Mouse (Mus musculus) kidney, postnatal 36 days (tissue): ENCODE data around the gene Vwc2l.

ENCODE experiments used
- DNase-seq, 2 experiments: peaks; one replicate each; pipeline ENCODE4 v3.0.0; 2021 to 2022; ENCODE audit warnings: mixed read lengths in 2 of 2

Gene Vwc2l

DNA sequence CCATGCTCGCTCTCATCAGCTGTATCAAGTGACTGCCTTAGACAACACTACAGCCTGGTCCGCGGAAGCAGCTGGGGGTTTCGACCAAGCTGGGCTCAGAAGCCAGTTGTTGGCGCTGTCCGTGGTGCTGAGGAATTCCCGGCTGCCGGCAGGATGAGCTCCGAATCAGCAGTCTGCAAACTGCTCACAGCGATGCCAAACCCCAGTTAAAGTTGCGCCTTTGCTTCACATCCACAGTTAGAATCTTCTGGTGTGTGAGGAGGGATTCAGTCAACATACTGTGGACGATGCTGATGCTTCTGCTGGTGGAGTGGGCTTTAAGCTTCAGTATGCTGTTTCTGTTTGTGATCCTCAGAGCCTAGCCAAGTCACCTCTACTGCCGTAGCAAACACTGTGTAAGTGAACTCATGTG is at the start of gene Vwc2l:
TSS of gene Vwc2l (plus strand) at position 61 of the 412 bp plus-strand sequence.
- DNase-seq: peak; percentile 40 to 87

DNA sequence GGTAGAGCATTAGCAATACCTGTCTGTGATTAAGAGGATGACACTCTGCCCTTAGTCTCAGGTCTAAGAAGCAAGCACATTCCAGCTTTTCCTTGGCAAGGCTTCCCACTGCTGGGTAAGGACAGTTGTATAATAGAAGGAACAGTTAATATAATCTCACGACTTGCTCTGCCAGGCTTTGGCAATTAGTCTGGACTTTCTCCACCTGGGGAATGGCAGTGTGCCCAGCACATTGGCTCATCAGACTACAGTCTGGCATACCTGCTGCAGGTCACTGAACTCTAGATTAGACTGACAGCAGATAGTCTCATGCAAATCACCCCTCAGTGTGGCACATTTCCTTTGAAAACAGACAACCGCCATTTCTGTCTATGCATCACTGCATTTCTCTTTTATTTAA is 33.0 kb upstream of the Vwc2l start:
- DNase-seq: peak; percentile 90 to 91

DNA sequence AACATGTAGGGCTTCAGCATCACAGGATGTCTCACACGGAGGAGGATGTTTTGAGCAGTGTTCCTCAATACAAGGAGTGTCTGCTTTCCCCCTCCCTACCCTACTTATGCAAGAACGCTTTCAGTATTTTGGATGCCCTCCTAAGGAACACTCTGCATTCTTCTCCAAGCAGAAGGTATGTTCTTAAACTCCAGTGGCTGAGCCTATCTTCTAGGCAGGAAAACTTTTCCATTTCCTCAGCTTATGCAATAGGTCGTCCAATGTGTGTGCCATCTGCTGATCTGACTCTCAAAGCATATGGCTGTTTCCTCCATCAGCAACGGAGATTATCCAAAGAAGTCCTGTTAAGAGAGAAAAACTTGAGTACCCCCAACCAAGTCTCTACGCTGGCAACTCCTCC is 25.2 kb upstream of the Vwc2l start:
- DNase-seq: no peak

DNA sequence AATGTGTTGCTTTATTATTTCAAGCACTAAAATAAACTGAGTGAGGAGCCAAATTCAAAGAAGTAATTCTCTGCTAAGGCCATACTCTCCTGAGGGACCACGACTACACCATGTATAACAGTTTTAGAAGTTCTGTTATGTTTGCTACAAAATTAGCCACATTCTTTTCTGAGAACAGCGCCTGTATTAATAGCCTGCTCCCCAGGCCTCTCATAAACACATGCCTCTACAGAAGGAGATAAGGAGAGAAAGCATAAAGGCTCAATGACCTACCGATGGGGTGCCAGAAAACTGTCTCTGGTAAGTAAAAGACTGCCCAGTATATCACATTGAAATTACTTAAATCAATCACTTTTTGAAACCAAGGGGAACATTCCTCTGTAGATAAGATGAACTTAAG is 21.6 kb upstream of the Vwc2l start:
- DNase-seq: no peak

DNA sequence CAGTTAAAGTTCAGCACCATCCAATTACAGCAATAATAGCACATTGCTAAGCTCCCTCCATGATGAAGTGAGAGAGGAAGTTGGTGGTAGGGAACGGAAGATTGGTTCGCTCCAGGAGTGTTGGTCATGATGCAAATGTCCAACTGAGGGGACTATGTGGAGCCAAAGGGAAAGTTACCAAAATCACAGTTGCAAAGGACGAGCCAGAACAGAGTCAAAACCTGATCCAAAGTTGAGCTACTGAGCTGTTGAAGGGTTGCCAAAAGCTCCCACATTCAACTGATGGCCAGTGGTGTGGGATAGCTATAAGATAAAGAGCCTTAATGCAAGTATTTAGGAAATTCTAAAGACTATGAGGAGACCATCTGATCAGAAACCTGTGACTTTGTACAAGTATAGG is 19.7 kb upstream of the Vwc2l start:
- no peak for DNase-seq

DNA sequence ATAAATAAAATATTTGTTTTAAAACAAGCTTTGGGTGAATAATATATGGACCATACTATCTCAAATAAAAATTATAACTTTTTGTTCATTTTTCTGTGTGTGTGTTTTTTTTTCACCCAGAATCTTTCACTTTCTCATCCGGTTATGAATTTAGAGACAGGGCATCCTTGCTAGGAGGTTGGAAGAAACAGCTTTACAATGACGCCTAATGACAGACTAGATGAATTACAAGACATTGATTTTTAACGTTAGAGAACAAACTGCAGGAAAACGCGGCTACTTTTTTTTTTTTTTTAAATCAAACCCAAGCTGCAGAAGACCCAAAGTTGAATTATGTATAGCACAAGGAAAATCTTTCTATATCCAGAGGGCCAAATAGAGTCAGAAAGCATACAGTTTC is 470 bp upstream of the Vwc2l start:
- no peak for DNase-seq

DNA sequence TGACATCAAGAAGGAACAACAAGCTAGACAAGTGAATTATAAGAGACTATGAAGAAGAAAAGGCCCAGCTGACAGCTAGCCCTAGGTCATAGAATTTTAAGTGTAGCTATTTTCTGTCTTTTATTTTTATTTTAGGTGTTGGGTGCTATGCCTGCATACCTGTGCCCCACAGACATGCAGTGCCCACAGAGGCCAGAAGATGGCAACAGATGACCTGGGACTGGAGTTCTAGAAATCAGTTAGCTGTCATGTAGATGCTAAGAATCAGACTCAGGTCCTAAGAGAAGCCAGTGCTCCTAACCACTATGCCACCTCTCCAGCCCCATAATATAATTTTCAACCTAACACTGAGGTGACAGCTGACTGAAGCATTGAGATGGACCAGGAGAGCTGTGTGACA is 61.6 kb downstream of the Vwc2l start:
- peak in 1 of 2 experiments; percentile 49 for DNase-seq

DNA sequence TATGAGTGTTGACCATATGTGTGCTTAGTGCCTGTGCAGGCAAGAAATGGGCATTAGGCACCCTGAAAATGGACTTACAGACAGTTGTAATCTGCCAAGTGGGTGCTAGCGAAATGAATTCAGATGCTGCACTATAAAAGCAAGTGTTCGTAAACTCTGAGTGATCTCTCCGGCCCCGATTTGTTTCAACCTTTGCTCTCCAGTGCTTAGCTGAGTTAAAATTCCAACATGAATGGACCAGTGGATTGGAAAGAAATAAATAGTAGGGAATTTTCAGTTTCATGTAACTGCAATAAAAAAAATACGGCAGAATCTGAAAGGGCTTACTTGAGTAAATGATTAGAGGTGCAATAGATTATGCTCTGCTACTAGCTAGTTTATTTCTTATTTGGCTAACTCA is 66.1 kb downstream of the Vwc2l start:
- DNase-seq: peak; percentile 13 to 21

DNA sequence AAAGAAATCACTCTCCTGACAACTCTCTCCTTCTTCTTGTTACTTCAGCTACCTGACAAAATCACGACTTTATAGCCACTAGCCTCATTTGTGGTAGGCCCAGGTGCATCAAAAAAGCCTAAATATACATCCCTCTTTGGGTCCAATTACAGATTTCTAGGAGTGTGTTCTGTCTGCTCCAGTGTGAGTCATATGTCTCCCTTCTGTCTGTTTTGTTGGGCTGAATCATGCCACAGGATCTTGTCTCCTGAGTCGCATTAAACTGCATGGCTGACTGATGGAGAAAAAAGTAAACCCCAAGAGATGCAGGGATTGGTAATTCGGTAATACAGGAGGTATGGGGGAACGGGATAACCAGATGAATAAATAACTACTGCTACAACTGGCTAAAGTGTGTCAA is 69.6 kb downstream of the Vwc2l start:
- DNase-seq: no peak

DNA sequence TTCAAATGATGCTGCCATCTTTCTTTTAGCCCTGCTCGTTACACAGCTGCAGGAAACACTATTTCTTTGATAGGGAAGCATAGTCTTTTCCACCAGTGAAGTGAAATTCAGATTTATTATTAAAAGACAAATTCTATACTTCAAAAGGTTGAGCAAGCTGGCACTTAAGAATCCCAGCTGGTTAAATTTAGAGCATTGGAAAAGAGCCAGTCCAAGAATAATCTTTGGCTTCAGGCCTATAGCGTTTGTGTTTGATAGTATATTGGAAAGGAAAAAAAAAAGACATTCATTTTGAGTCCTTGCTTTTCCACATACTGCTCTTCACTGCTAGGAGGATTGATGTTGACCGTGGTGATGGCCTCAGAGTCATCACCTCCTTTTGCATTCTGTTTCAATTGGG is 77.9 kb downstream of the Vwc2l start:
- DNase-seq: no peak

DNA sequence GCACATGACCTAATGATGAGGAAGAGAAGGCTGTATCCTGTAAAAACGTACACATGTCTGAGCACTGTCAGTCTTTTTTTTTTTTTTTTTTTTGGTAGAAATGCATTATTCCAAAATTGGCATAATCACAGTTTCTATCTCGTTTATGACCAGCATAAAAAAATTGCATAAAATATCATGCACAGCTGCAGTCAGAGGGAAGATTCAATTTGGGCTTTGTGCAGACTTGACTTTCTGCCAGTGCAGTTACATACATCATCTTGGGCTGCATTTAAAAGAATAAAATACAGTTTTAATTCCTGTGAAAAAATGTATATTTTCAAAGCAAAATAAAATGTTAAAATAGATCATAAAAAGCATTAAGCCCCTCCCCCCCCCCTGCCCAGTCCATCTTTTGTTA is 97.6 kb downstream of the Vwc2l start:
- no peak for DNase-seq

DNA sequence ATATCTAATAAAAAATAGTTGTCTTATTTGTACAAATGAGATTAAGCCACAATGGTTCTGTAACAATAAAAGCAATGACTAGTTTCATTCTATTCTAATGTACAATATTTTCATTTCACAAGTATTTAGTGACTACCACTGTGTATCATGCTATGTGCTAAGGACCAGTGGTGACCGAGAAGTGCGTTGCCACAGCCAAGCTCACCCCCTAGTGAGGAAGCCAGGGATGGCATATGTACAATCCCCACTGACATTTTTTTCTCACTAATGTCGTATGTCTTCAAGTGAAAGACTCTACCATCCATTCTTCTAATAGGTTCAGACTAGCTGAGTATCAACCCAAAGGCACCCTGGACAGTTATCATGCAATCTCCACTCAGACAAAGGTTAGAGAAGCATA is 107.7 kb downstream of the Vwc2l start:
- DNase-seq: peak in 1 of 2 experiments; percentile 25

DNA sequence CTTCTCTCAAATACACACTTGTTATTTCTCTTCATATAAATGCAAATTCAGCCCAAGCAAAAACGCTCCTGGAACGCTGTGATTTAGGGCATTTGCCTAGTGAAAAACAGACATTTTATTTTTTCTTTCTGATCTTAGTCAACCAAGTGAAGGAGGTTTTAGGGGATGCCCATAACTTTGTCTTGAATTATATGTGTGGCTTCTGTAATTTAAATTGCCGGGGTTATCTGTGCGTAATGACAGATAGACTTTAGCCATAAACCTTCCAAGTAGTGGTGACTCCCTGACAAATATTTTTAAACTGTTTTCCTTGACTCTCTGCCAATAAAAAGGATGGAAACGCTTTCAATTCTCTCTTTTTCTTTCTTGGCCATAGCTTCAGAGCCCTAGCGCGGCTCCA is 116.7 kb downstream of the Vwc2l start:
- DNase-seq: no peak

DNA sequence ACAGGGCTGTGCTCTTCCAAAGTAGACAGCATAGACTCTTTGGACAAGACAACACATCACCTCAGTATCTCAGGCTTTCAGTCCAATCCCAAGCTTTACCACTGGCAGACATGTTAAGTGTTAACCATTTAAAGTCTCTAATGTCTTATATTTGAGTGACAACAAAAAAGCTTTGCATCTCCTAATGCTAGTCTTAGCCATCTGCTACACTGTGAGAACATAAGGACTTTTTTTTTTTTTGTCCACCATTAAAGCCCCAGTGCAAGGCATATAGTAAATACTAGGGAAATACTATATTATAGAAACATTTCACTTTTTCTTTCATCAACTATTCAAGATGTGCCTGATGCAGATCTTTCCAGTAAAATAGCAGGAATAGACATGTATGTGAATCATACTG is 119.8 kb downstream of the Vwc2l start:
- no peak for DNase-seq

DNA sequence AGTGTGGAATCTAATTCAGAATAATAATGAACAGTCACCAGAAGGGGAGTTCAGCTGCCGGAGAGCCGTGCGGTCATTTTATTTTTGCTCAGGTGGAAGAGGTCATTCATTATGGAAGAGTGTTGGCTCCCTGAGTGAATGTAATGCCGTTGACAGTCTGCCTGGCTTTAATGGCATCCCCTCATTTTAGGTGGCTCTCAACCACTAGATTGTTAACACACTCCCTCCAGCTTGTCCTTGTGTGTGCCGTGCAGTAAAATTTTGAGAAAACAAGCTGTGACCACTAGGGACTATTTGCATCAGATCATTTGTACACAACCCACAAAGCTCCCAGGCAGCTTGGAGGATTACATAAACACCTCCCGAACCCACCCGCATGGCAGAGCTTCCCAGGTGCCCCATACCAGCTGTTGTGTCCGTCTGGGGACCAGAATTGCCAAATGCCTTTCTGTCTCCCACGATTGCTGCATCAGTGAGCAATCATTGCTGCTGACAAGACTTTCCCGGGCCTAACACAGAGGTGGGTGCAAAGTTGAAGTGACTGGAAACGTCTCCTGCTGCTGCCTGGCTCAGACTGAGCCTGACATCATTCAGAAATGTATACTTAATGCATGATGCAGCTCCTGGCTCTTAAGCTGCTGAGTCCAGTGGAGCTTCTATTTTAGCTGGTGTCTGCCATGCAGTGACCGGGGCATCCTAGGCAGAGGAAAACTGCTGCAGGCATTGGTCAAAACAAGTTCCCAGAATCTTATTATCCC is 126.3 kb downstream of the Vwc2l start:
- no peak for DNase-seq

DNA sequence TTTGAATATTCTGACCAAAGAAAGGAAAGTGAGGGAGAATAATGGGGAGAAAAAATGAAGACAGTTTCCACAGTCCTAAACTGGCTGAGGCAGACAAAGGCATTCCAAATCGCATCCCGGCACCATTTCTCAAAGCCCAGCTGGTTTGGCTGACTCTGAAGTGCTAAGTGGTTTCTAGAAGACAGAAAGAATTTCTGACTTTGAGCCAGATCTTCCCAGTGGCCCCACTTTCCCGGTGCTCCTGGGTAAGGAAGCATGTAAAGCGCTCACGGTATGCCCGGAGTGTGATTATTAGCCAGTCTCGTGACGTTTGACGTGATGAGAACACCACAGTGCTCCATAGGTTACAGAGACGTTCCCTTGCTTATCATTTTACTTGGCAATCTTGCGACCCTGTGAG is 127.9 kb downstream of the Vwc2l start:
- no peak for DNase-seq

DNA sequence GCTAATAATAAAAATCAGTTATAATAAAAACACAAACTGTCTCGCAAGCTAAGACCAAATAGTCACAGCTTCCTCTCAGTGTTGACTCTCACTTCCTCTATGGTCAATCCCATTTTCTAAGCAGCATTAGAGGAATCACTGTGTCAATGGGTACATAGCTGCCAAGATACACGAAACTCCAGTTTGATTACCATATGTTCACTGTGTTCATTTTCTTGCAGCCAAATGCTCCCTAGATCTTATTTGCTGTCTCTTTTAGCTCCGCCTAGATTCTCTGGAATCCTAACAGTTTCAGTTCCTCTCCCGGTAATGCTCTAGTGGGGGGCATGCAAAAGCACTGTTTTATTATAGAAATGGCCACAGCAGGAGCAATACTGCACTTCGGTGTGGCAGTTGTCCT is 130.4 kb downstream of the Vwc2l start:
- DNase-seq: no peak

DNA sequence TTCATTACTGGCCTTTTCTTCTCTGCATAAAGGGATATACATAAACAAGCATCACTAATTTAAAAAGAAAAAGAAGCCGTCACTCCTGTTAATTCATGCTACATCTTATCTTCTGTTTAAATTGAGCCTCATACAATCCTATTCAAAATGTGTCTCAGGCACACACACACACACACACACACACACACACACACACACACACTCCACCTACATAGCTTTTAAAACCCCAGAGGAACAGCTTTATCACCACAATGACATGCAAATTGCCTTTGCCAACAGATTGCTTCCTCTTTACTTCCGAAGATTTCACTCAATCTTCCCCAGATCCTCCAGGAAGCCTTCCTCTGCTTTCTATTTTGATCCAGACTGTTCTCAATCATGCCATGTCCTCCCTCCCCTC is 136.2 kb downstream of the Vwc2l start:
- no peak for DNase-seq

DNA sequence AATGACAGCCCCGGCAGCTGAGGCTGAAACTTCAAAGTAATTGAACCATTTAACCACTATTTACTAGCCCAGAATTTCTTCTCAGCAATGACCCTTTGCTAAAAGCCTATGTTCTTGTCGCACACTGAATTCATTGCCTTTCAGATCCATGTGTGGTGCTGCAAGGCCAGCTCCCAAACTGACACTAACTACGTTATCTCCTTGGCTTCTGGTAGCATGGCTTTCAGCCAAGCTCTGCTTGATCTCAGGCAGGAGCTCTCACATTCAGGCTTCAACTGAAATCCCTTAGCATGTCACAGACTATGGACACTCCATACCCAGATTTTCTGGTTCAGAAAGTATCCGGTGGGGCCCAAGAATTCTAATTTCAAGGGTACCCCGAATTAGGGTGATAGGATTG is 140.6 kb downstream of the Vwc2l start:
- peak in 1 of 2 experiments; percentile 2 for DNase-seq

DNA sequence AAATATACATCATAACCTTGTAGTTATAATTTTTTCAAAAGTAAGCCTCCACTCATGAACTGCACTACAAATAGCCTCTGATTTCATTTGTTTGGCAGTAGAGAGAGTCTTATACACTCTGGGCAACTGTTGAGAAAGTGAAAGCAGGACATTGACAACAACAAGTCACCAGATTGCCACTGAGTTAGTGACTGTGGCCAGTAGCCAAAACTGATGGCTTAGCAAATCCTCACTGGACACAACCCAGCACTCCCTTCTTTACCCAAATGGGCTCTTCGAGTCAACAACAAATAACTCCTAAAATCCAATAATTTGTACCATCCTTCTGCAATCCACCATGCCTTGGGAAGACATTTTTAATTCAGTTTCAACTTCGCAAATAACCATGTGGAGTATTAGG is 155.0 kb downstream of the Vwc2l start:
- no peak for DNase-seq

DNA sequence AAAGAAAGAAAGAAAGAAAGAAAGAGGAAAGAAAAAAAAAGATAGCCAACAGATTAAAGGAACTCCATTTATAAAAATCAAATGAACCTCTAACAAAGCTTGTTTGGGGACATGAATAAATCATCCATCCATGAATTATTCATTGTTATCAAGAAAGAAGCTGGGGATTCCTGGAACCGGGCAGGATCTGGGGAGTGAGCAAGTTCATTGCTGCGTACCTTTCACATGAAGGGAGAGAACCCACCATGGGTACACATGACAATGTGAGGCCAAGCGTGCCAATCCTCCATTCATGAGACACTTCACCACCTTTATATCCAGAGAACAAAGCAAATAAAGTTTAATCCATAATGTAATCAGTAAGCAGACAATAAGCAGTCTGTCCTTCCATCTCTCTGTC is 155.8 kb downstream of the Vwc2l start:
- no peak for DNase-seq

DNA sequence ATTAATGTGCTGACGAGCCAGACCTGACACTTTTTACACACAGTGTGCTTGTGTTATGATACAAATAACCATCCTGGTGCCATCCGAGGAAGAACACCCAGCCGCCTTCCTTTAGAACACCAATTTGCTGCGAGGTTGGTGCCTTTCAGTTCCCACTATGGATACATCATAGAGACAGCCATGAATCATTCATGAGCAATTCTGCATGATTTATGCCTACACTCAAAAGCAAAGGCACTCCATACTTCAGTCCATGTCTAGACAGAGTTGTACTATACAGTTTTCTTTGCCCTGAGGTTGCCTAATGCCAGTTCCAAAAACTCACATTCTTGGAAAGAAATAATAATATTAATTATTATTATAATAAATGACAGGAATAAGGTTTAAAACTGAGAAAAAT is 158.6 kb downstream of the Vwc2l start:
- DNase-seq: no peak

DNA sequence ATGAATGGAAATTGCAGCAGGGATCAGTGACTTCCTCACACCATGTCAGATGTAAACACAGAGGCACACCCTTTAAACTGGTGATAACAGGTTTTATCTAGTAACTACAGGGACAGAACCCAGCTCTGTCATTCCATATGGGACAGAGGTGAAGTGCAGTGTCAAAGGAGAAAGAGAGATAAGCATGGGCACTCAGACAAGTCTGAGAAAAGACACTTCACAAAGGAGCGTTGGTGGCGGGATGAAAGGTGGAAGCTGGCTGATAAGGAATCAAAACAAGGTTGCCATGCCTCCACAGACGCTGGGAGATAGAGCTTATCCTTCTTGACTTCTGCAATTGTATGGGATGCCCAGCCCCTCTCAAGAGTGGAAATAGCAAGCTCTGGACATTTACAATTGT is 176.8 kb downstream of the Vwc2l start:
- DNase-seq: no peak

DNA sequence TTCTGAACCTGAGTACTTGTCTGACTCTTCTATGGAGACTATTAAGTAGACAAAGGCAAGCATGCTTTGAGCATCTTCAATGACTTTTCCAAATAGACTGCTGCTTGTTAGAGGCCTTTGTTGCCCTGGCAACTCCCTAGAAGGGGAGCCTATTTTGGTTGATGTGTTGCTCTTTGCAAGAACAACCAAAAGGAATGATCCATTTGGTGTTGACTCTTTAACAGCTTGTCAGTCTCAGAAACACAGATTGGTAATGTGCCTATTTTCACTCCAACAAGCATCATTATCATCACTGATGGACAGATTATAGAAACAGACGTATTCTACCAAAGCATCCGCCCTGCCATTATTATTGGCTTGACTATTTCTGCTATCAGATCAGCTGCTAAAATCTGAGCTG is 181.9 kb downstream of the Vwc2l start:
- no peak for DNase-seq

DNA sequence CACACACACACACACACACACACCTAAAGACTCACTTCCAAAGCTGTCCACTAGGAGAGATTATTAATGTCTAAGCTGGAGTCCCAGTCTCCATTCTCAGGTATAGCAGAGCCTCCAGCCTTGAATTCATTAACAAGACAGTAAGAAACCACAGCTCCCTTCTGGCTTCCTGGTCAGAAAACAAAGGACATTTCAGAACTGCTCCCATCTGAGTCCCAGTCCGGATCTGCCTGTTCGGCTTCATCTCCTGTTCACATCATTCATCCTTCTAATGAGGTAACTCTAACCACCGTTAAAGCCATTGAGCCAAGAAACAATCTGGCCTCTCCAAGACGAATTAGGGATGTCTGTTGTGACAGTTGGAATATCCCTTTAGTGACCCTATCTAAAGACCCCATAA is 185.7 kb downstream of the Vwc2l start:
- DNase-seq: no peak
